ENCODE assay signal across 28 mouse cellular contexts in genomic region chr13:65226657-65227056, GRCm38 (mm10). TPM values are rescaled to one million over a fixed set of nuclear protein-coding genes. Genes with fewer than 3 reads are reported as not detected.
DNase-seq lines count a peak whose midpoint lies in the region; ATAC-seq lines count a peak whose summit lies in the region.
"Had no signal": no experiment of that assay in that cellular context is flagged by ENCODE, and none has a peak within 500 bp of the region (broad histone marks: within the 10 kb centered on the region; RNA-seq: fewer than 3 reads in every experiment).

No protein-coding gene starts in this region.

- peak; percentile 45; the same call in 1 of the 2 replicates for ATAC-seq in common myeloid progenitor, adult 5-6 weeks (replicated peaks; ENCODE audit: low read depth, poor library complexity, severe bottlenecking)
- ATAC-seq in megakaryocyte, adult 5-6 weeks (ENCODE audit: poor library complexity, severe bottlenecking): peak; percentile 62
- ATAC-seq in midbrain, embryonic 13.5 days: no peak
- ATAC-seq: activated CD4-positive, CD25-positive, alpha-beta regulatory T cell, adult 4 months; forebrain, embryonic 14.5 days; forebrain, embryonic 16.5 days; Patski had no signal

- H3K9me3 ChIP-seq in midbrain, embryonic 13.5 days: peaks cover 4% of the 10 kb centered on the region; the same call in 1 of the 2 replicates
- H3K9me3 ChIP-seq: embryonic facial prominence, embryonic 13.5 days; embryonic facial prominence, embryonic 15.5 days had no signal

- no peak overlapping the region for H3K4me2 ChIP-seq in midbrain, embryonic 13.5 days (replicated peaks)
- H3K4me2 ChIP-seq: embryonic facial prominence, embryonic 13.5 days; embryonic facial prominence, embryonic 15.5 days; forebrain, embryonic 12.5 days had no signal

- H3K4me1 ChIP-seq in midbrain, embryonic 13.5 days (replicated peaks): no peaks in the 10 kb centered on the region
- H3K4me1 ChIP-seq: embryonic facial prominence, embryonic 13.5 days; embryonic facial prominence, embryonic 15.5 days; forebrain, embryonic 10.5 days; forebrain, embryonic 12.5 days had no signal

- no peak overlapping the region for H3K27ac ChIP-seq in midbrain, embryonic 13.5 days
- H3K27ac ChIP-seq: embryonic facial prominence, embryonic 13.5 days; embryonic facial prominence, embryonic 15.5 days; forebrain, embryonic 10.5 days; forebrain, embryonic 12.5 days had no signal

- no peaks in the 10 kb centered on the region for H3K27me3 ChIP-seq in midbrain, embryonic 13.5 days
- H3K27me3 ChIP-seq: embryonic facial prominence, embryonic 13.5 days; embryonic facial prominence, embryonic 15.5 days; forebrain, embryonic 12.5 days; Patski had no signal

- DNase-seq in adrenal gland, adult (ENCODE audit: inconsistent age in 2 of 2, low spot score in 1 of 2): no peak
- no peak for DNase-seq in cerebellum, adult 8-10 months
- DNase-seq: adrenal gland, adult 2 months; adrenal gland, postnatal 10 days; adrenal gland, postnatal 25 days; cerebellum, adult 11 months; cerebellum, adult 18-20 months; cerebellum, adult 9-10 months; cerebellum, postnatal 10 days; cerebellum, postnatal 25 days; embryo, embryonic 11 days had no signal

- H3K9ac ChIP-seq in midbrain, embryonic 13.5 days (replicated peaks): no peak overlapping the region
- H3K9ac ChIP-seq: embryonic facial prominence, embryonic 13.5 days; embryonic facial prominence, embryonic 15.5 days; forebrain, embryonic 12.5 days had no signal

- 85% methylated on average over 2 of the region's 2 CpGs for WGBS in midbrain, embryonic 13.5 days

- no peaks in the 10 kb centered on the region for H3K36me3 ChIP-seq in midbrain, embryonic 13.5 days
- H3K36me3 ChIP-seq: embryonic facial prominence, embryonic 13.5 days; embryonic facial prominence, embryonic 15.5 days; forebrain, embryonic 10.5 days; forebrain, embryonic 12.5 days had no signal

- H3K4me3 ChIP-seq in midbrain, embryonic 13.5 days (replicated peaks): no peak overlapping the region
- H3K4me3 ChIP-seq: embryonic facial prominence, embryonic 13.5 days; embryonic facial prominence, embryonic 15.5 days; erythroblast, embryonic 14.5 days; forebrain, embryonic 10.5 days; forebrain, embryonic 12.5 days had no signal

RNA-seq across cellular contexts. Expression of gene Nlrp4f, which starts 20.9 kb away (rescaled TPM):
- total RNA-seq in common myeloid progenitor, adult 5-6 weeks (2017): not detected in 2 replicates
- total RNA-seq in megakaryocyte, adult 5-6 weeks (2015): not detected in 2 replicates
- not detected in 2 replicates for total RNA-seq in megakaryocyte, adult 5-6 weeks (2017)
- polyA plus RNA-seq in midbrain, embryonic 13.5 days (2015; fragmentation: Nextera tagmentation; extraction: Ambion mirVana): not detected in 2 replicates
- polyA plus RNA-seq: activated CD4-positive, CD25-positive, alpha-beta regulatory T cell, adult 4 months; adrenal gland, adult 2 months; brain, embryonic 14.5 days; C2C12; embryonic facial prominence, embryonic 11.5 days; embryonic facial prominence, embryonic 15.5 days; erythroblast, embryonic 14.5 days; forebrain, embryonic 10.5 days; forebrain, embryonic 12.5 days; forebrain, embryonic 14.5 days; forebrain, embryonic 16.5 days; Patski had no signal

RNA-seq across cellular contexts. Expression of gene Gm10775, which starts 32.7 kb away (rescaled TPM):
- total RNA-seq in common myeloid progenitor, adult 5-6 weeks (2017): not detected in 2 replicates
- not detected in 2 replicates for total RNA-seq in megakaryocyte, adult 5-6 weeks (2015)
- total RNA-seq in megakaryocyte, adult 5-6 weeks (2017): not detected in 2 replicates
- polyA plus RNA-seq in midbrain, embryonic 13.5 days (2015; fragmentation: Nextera tagmentation; extraction: Ambion mirVana): not detected in 2 replicates
- total RNA-seq: adrenal gland, adult 2 months; adrenal gland, postnatal 10 days; adrenal gland, postnatal 25 days; adrenal gland, postnatal 4 days; ES-E14 had no signal
- polyA plus RNA-seq: activated CD4-positive, CD25-positive, alpha-beta regulatory T cell, adult 4 months; adrenal gland, adult 2 months; embryonic facial prominence, embryonic 11.5 days; embryonic facial prominence, embryonic 13.5 days; embryonic facial prominence, embryonic 15.5 days; erythroblast, embryonic 14.5 days; forebrain, embryonic 10.5 days; forebrain, embryonic 12.5 days; forebrain, embryonic 16.5 days; Patski had no signal

RNA-seq across cellular contexts. Expression of gene Zfp369, which starts 52.0 kb away (rescaled TPM):
- 47.7 and 51.6 TPM in 2 replicates for total RNA-seq in common myeloid progenitor, adult 5-6 weeks (2017)
- total RNA-seq in megakaryocyte, adult 5-6 weeks (2015): 14.7 and 20.3 TPM in 2 replicates
- 24.2 and 26.3 TPM in 2 replicates for total RNA-seq in megakaryocyte, adult 5-6 weeks (2017)
- 20.5 and 22.1 TPM in 2 replicates for polyA plus RNA-seq in midbrain, embryonic 13.5 days (2015; fragmentation: Nextera tagmentation; extraction: Ambion mirVana)
